Mouse (Mus musculus) lung, adult 2 months (tissue): ENCODE data around the gene Fgfr4. TPM values are rescaled to one million over a fixed set of nuclear protein-coding genes. Genes with fewer than 3 reads are reported as not detected.

Experiments used
- DNase-seq: peaks from one replicate; pipeline ENCODE4 v3.0.0; 2022
- H3K4me1 ChIP-seq: fragments of 200-500 bp; 2 replicates; pipeline ENCODE4 v1.6.1; 2011; ENCODE audit warnings: low read length; ENCODE audit not compliant: control insufficient read depth, insufficient read depth
- H3K4me3 ChIP-seq: fragments of 200-500 bp; replicated peaks from 2 replicates; pipeline ENCODE3; 2011; ENCODE audit warnings: low read depth, mild to moderate bottlenecking, control low read depth, low read length; ENCODE audit errors: extremely low read depth
- CTCF ChIP-seq: fragments of 200-500 bp; IDR thresholded peaks from 2 replicates; pipeline ENCODE4 v1.5.1; 2011; ENCODE audit warnings: mild to moderate bottlenecking, low read length, control low read depth; ENCODE audit not compliant: insufficient read depth
- POLR2A ChIP-seq: fragments of 200-500 bp; IDR thresholded peaks from 2 replicates; pipeline ENCODE4 v1.6.1; 2011; ENCODE audit warnings: low read depth, mild to moderate bottlenecking, control low read depth, low read length, borderline replicate concordance; ENCODE audit errors: extremely low read depth
- WGBS: fragments of 180-500 bp; shearing (Covaris S2); methylation state at CpG from one replicate; pipeline ENCODE4 v1.1.7; 2018; 5-methylcytosine and 5-hydroxymethylcytosine counted together
- polyA plus RNA-seq: library from polyadenylated mRNA; depleted of rRNA; stranded (reverse); fragments of >200 nt; gene quantifications from 2 replicates; pipeline ENCODE4 v1.2.3, GENCODE M21; 2012; rRNA removed

Fgfr4 gene
- polyA plus RNA-seq, 1 experiment, result 63.3 TPM

DNA sequence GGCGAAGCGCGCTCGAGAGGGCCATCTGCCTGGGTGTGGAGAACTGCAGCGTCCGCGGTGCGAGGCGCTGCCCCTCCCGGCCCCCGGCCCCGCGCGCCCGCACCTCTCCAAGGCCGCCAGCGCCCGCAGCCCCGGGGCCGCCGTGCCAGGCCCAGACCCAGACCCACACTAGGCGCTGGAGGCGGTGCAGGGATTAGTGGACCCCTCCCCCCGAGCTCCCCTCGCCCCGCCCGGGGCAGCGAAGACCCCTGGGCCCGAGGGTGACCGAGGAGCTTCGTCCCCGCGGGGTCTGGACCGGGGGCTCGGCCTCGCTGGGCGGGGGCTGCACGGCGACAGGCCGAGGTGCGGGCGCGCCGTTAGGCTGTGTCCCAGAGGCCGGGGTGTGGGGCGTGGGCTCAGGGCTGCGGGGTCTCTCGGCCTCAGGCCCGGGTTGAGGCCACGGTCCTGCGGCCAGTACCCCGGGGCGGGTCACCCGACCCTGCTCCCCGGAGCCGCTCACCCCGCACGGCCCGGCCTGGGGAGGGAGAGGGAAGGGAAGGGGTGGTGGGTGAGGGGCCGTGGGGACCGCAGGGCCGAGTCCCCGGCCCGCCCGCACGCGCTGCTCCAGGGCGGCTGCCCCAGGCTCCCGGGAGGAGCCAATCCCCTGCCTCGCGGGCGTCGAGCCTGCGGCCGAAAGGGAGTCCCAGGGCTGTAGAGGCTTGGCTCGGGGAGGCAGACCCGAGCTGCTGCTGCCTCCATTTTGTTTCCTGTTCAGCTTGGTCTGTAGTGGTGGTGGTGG lies 57.9 kb downstream of the Fgfr4 start:
- TF ChIP-seq CTCF (no peak), POLR2A (peak; percentile 74; the same call in 1 of the 2 replicates)
- peak overlapping the region; percentile 54 for H3K4me3 ChIP-seq
- peaks cover 25% of the 10 kb centered on the region for H3K4me1 ChIP-seq
- WGBS, result 7% methylated on average over 77 of the region's 77 CpGs
- no peak for DNase-seq

- Histone ChIP-seq H3K4me1 (peaks cover 28% of the 10 kb centered on the region), H3K4me3 (peak overlapping the region; percentile 54)
- WGBS, result 2% methylated on average over 17 of the region's 17 CpGs
- no peak for DNase-seq
- TF ChIP-seq CTCF (no peak), POLR2A (no peak)
Measured at GRCm38 (mm10) chr13:55210971-55211220, 58.5 kb downstream of the Fgfr4 start.

GRCm38 (mm10) chr13:55211221-55212010 lies 59.0 kb downstream of the Fgfr4 start:
- TF ChIP-seq POLR2A, result no peak; the same call in 1 of the 2 replicates
- TF ChIP-seq CTCF, result no peak
- WGBS, result 2% methylated on average over 71 of the region's 93 CpGs
- DNase-seq, result peak; percentile 87
- H3K4me1 ChIP-seq, result peaks cover 33% of the 10 kb centered on the region
- H3K4me3 ChIP-seq, result peak overlapping the region; percentile 87

GRCm38 (mm10) chr13:55212011-55212360 lies 59.5 kb downstream of the Fgfr4 start:
- Histone ChIP-seq H3K4me3 (peak overlapping the region; percentile 87), H3K4me1 (peaks cover 37% of the 10 kb centered on the region)
- 1% methylated on average over 18 of the region's 32 CpGs for WGBS
- TF ChIP-seq POLR2A, result no peak
- no peak for TF ChIP-seq CTCF
- DNase-seq, result no peak

DNA sequence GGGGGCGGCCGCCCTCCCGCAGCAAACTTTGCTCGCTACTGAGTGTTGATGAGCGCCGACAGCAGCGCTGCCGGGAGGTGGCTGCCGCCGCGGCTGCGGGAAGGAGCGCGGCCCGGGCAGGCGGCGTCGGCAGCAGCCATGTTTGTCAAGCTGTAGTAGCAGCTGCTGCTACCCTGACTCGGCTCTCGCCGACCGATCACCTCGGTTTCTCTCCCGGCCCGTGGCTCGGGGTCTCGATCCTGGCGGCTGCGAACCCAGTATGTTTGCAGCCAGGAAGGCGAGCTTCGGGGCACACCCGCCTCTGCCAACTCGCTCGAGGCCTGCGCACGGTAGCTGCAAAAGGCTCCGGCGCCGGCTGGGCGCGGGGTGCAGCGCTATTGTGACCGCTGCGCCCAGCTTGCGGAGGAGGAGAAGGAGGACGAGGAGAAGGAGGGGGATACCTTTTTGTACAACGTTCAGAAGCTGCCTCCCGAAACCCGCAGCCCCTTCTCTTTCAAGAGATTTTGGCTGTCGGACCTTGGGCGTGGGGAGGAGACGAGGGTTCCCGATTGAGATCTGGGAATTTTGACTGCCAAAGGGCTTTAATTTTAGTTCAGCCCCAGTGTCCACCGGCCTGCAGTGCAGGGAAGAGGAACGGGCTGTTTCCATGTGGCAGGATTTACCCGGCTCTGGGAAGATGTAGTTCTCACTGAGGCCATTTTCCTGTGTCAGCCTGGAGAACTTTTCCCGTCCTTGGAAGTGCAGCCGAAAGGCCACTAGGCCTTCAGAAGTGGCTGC lies 60.1 kb downstream of the Fgfr4 start:
- H3K4me1 ChIP-seq, result peaks cover 37% of the 10 kb centered on the region
- peak; percentile 86 for DNase-seq
- WGBS, result 1% methylated on average over 57 of the region's 58 CpGs
- TF ChIP-seq POLR2A (no peak), CTCF (no peak)
- peak overlapping the region; percentile 87 for H3K4me3 ChIP-seq

DNA sequence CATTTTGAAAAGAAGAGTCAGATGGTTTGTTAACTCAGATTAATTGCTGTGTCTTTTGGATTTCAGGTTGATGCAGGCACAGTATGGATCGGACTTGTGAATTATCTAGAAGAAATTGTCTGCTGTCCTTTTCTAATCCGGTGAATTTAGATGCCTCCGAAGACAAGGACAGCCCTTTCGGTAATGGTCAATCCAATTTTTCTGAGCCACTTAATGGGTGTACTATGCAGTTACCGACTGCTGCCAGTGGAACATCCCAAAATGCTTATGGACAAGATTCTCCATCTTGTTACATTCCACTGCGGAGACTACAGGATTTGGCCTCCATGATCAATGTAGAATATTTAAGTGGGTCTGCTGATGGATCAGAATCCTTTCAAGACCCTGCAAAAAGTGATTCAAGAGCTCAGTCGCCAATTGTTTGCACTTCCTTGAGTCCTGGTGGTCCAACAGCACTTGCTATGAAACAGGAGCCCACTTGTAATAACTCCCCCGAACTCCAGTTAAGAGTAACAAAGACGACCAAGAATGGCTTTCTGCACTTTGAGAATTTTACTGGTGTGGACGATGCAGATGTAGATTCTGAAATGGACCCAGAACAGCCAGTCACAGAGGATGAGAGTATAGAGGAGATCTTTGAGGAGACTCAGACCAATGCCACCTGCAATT lies 60.8 kb downstream of the Fgfr4 start:
- WGBS, result 51% methylated on average over 10 of the region's 10 CpGs
- TF ChIP-seq CTCF (no peak), POLR2A (no peak)
- H3K4me1 ChIP-seq, result peaks cover 39% of the 10 kb centered on the region
- no peak for DNase-seq
- H3K4me3 ChIP-seq, result peak overlapping the region; percentile 87

Other genes with a start within 250 kb of the Fgfr4 start
- 2.9 and 3.7 TPM in 2 replicates for gene Unc5a, start 203.2 kb upstream of the Fgfr4 start, polyA plus RNA-seq
- gene Hk3, start 131.3 kb upstream of the Fgfr4 start, polyA plus RNA-seq, result 3.4 and 5.2 TPM in 2 replicates
- 4.7 and 7.2 TPM in 2 replicates for gene Uimc1, start 52.3 kb upstream of the Fgfr4 start, polyA plus RNA-seq
- 18.4 and 20.9 TPM in 2 replicates for gene Zfp346, start 47.3 kb upstream of the Fgfr4 start, polyA plus RNA-seq
- not detected in 2 replicates for gene Gm17617, start 19.1 kb upstream of the Fgfr4 start, polyA plus RNA-seq
- gene Nsd1, start 57.1 kb downstream of the Fgfr4 start, polyA plus RNA-seq, result 16.7 and 21.6 TPM in 2 replicates
- gene Prelid1, start 167.9 kb downstream of the Fgfr4 start, polyA plus RNA-seq, result 216 and 247 TPM in 2 replicates
- 60.4 and 69.2 TPM in 2 replicates for gene Rab24, start 169.3 kb downstream of the Fgfr4 start, polyA plus RNA-seq
- gene Mxd3, start 177.2 kb downstream of the Fgfr4 start, polyA plus RNA-seq, result 1.5 and 2.7 TPM in 2 replicates
- 76.2 and 80.8 TPM in 2 replicates for gene Lman2, start 210.1 kb downstream of the Fgfr4 start, polyA plus RNA-seq
- gene Rgs14, start 217.1 kb downstream of the Fgfr4 start, polyA plus RNA-seq, result 11.7 and 11.8 TPM in 2 replicates
- 0.28 and 1.7 TPM in 2 replicates for gene Slc34a1, start 245.5 kb downstream of the Fgfr4 start, polyA plus RNA-seq